Mouse (Mus musculus): ENCODE data around the gene Glb1l.
A peak's percentile ranks its signal among the peaks of the same experiment; 100 is the strongest.

Gene Glb1l

GRCm38 (mm10) chr1:75231224-75231623, 20.6 kb upstream of the Glb1l start:
- no peak for DNase-seq (ENCODE audit: low read depth)

GRCm38 (mm10) chr1:75230335-75230994, 19.9 kb upstream of the Glb1l start:
- DNase-seq (ENCODE audit: low read depth), result no peak

- DNase-seq (ENCODE audit: low read depth), result no peak
Measured at GRCm38 (mm10) chr1:75229158-75229557, 18.5 kb upstream of the Glb1l start.

- DNase-seq (ENCODE audit: low read depth), result no peak
Measured at GRCm38 (mm10) chr1:75227653-75228052, 17.0 kb upstream of the Glb1l start.

- DNase-seq (ENCODE audit: low read depth), result no peak
Measured at GRCm38 (mm10) chr1:75226138-75226537, 15.5 kb upstream of the Glb1l start.

- no peak for DNase-seq (ENCODE audit: low read depth)
Measured at GRCm38 (mm10) chr1:75225473-75225872, 14.9 kb upstream of the Glb1l start.

GRCm38 (mm10) chr1:75223532-75223931, 12.9 kb upstream of the Glb1l start:
- no peak for DNase-seq (ENCODE audit: low read depth)

- DNase-seq (ENCODE audit: low read depth), result no peak
Measured at GRCm38 (mm10) chr1:75222926-75223325, 12.3 kb upstream of the Glb1l start.

- DNase-seq (ENCODE audit: low read depth), result no peak
Measured at GRCm38 (mm10) chr1:75221538-75221937, 10.9 kb upstream of the Glb1l start.

- no peak for DNase-seq (ENCODE audit: low read depth)
Measured at GRCm38 (mm10) chr1:75219531-75219930, 8.9 kb upstream of the Glb1l start, which contains the start of gene Tuba4a. Gene Tuba4a, minus strand, starts transcription at chr1:75219865.

- DNase-seq (ENCODE audit: low read depth), result peak; percentile 91
Measured at GRCm38 (mm10) chr1:75219078-75219477, 8.5 kb upstream of the Glb1l start.

GRCm38 (mm10) chr1:75218227-75219001, 7.8 kb upstream of the Glb1l start:
- no peak for DNase-seq (ENCODE audit: low read depth)

GRCm38 (mm10) chr1:75217893-75218226, 7.2 kb upstream of the Glb1l start:
- no peak for DNase-seq (ENCODE audit: low read depth)

- DNase-seq (ENCODE audit: low read depth), result no peak
Measured at GRCm38 (mm10) chr1:75216797-75217585, 6.4 kb upstream of the Glb1l start.

GRCm38 (mm10) chr1:75215785-75216184, 5.2 kb upstream of the Glb1l start:
- DNase-seq (ENCODE audit: low read depth), result no peak

GRCm38 (mm10) chr1:75214886-75215285, 4.3 kb upstream of the Glb1l start:
- no peak for DNase-seq (ENCODE audit: low read depth)

GRCm38 (mm10) chr1:75214442-75214841, 3.8 kb upstream of the Glb1l start:
- no peak for DNase-seq (ENCODE audit: low read depth)

- no peak for DNase-seq (ENCODE audit: low read depth)
Measured at GRCm38 (mm10) chr1:75213096-75213495, 2.5 kb upstream of the Glb1l start.

- DNase-seq (ENCODE audit: low read depth), result no peak
Measured at GRCm38 (mm10) chr1:75212542-75212941, 1.9 kb upstream of the Glb1l start.

GRCm38 (mm10) chr1:75211141-75211708, 612 bp upstream of the Glb1l start:
- no peak for DNase-seq (ENCODE audit: low read depth)

- no peak for DNase-seq (ENCODE audit: low read depth)
Measured at GRCm38 (mm10) chr1:75208967-75209678, 1.5 kb downstream of the Glb1l start.

GRCm38 (mm10) chr1:75201236-75201635, 9.4 kb downstream of the Glb1l start:
- no peak for DNase-seq (ENCODE audit: low read depth)
